Comparison of ENCODE assay signal across 1 mouse cellular context in genomic region chr9:78428185-78428584, GRCm38 (mm10).
TF ChIP-seq lines count a peak whose summit lies in the region.

No protein-coding gene starts in this region.

TF ChIP-seq in MEL, 35 proteins besides CTCF, POLR2A, EP300 and RAD21 (continued from another document):
- 0 out of 2 replicates have a peak, but pooled peaks have one; percentile 30 for TF ChIP-seq MAZ (IDR thresholded peaks at IDR 0.05; ENCODE audit: low read depth, low read length)
- TF ChIP-seq NRF1 (IDR thresholded peaks at IDR 0.05; ENCODE audit: insufficient read depth, low read depth, low read length, poor library complexity, severe bottlenecking) = no peak
- peak; percentile 20; the same call in 1 of the 2 replicates for TF ChIP-seq MAX (IDR thresholded peaks at IDR 0.05; ENCODE audit: low read length)
- TF ChIP-seq ZMIZ1 (IDR thresholded peaks at IDR 0.05; ENCODE audit: low read depth, low read length) = peak; percentile 58; the same call in 1 of the 2 replicates
- no peak for TF ChIP-seq MEF2A (IDR thresholded peaks at IDR 0.05; ENCODE audit: extremely low read depth, insufficient replicate concordance, low read depth, low read length, poor library complexity, severe bottlenecking)
- no peak for TF ChIP-seq ZC3H11A (IDR thresholded peaks at IDR 0.05; ENCODE audit: low read depth, low read length)
- TF ChIP-seq NELFE (IDR thresholded peaks at IDR 0.05; ENCODE audit: low read depth, low read length) = peak; percentile 63; the same call in 1 of the 2 replicates
- peak; percentile 63 for TF ChIP-seq SIN3A (IDR thresholded peaks at IDR 0.05; ENCODE audit: low read length)
- TF ChIP-seq MYC (IDR thresholded peaks at IDR 0.05; ENCODE audit: low read depth, low read length) = 0 out of 2 replicates have a peak, but pooled peaks have one; percentile 63
- peak; percentile 40; the same call in 1 of the 2 replicates for TF ChIP-seq HCFC1 (IDR thresholded peaks at IDR 0.05; ENCODE audit: low read depth, low read length)
- TF ChIP-seq TBP (IDR thresholded peaks at IDR 0.05; ENCODE audit: low read depth, low read length) = peak; percentile 80
- no peak for TF ChIP-seq JUND (IDR thresholded peaks at IDR 0.05; ENCODE audit: low read depth, low read length)
- no peak for TF ChIP-seq MAFK (IDR thresholded peaks at IDR 0.05; ENCODE audit: borderline replicate concordance, low read depth, low read length)
